Mouse (Mus musculus) forebrain, embryonic 15.5 days (tissue): ENCODE measurements around the gene Ccdc12. TPM values are rescaled to one million over a fixed set of nuclear protein-coding genes. Genes with fewer than 3 reads are reported as not detected.
A peak's percentile ranks its signal among the peaks of the same experiment; 100 is the strongest.

Source experiments
- ATAC-seq: fragments of 200-750 bp; cut with Nextera tagmentation; replicated peaks from 2 replicates; pipeline ENCODE4 v1.8.0; 2017; ENCODE audit warnings: mild to moderate bottlenecking, moderate TSS enrichment, moderate library complexity
- H3K27ac ChIP-seq: fragments of 300-500 bp; sonication (generic); replicated peaks from 2 replicates; pipeline ENCODE4 v1.5.1; 2015; ENCODE audit warnings: mild to moderate bottlenecking, inconsistent platforms
- H3K27me3 ChIP-seq: fragments of 300-500 bp; sonication (generic); 2 replicates; pipeline ENCODE4 v1.6.1; 2015; ENCODE audit warnings: inconsistent platforms
- H3K36me3 ChIP-seq: fragments of 300-500 bp; sonication (generic); 2 replicates; pipeline ENCODE4 v1.6.1; 2015; ENCODE audit warnings: mild to moderate bottlenecking, inconsistent platforms
- H3K4me1 ChIP-seq: fragments of 300-500 bp; sonication (generic); 2 replicates; pipeline ENCODE4 v1.6.1; 2015; ENCODE audit warnings: inconsistent platforms
- H3K4me2 ChIP-seq: fragments of 300-500 bp; sonication (generic); replicated peaks from 2 replicates; pipeline ENCODE4 v1.6.1; 2015; ENCODE audit warnings: mild to moderate bottlenecking, inconsistent platforms
- H3K4me3 ChIP-seq: fragments of 300-500 bp; sonication (generic); 2 replicates; pipeline ENCODE4 v1.5.1; 2015; ENCODE audit warnings: mild to moderate bottlenecking, inconsistent platforms
- H3K9ac ChIP-seq: fragments of 300-500 bp; sonication (generic); replicated peaks from 2 replicates; pipeline ENCODE4 v1.6.1; 2015; ENCODE audit warnings: mild to moderate bottlenecking, inconsistent platforms
- H3K9me3 ChIP-seq: fragments of 300-500 bp; sonication (generic); 2 replicates; pipeline ENCODE4 v1.6.1; 2016; ENCODE audit warnings: inconsistent platforms
- WGBS: fragments of 180-500 bp; shearing (Covaris S2); methylation state at CpG from one replicate; pipeline ENCODE4 v1.1.7; 2015; ENCODE audit warnings: mixed read lengths; 5-methylcytosine and 5-hydroxymethylcytosine counted together
- polyA plus RNA-seq: library from polyadenylated mRNA; unstranded; fragments of >200 nt; fragmentation: Nextera tagmentation; extraction: Ambion mirVana; gene quantifications from 2 replicates; pipeline ENCODE4 v1.2.1, GENCODE M21; 2015

The Ccdc12 gene
- polyA plus RNA-seq, 1 experiment from 2014 or later = 120 TPM

DNA sequence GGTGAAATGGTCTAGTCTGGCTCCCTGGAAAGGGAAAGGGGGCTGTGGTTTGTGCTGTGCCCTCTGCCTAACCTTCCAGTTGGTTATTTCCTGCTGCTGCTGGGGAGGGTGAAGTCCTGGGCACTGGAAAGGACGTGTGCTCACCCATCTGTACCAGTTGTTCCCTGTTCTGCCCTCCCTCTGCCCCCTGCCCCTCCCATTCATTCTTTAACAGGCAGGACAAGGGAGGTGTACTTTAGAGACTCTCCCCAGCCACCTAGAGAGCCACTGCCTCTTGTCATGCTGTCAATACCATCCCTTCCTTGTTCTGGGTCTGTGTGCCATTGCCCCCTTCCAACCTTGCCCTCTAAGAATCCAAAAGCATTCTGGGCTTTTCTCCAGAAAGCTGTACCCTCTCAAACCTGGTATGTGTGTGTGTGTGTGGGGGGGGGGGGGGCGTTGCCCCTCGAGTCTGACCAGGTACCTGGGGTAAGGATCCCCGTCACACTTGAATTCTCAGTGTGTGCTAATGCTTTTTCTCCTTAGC is 27.3 kb downstream of the Ccdc12 start:
- Histone ChIP-seq H3K36me3 (peaks cover 2% of the 10 kb centered on the region; the same call in 1 of the 2 replicates), H3K27me3 (no peaks in the 10 kb centered on the region), H3K4me3 (no peak overlapping the region), H3K4me2 (no peak overlapping the region), H3K9ac (no peak overlapping the region), H3K4me1 (peaks cover 55% of the 10 kb centered on the region), H3K9me3 (no peaks in the 10 kb centered on the region), H3K27ac (peak overlapping the region; percentile 80)
- ATAC-seq = no peak
- WGBS = 52% methylated on average over 4 of the region's 4 CpGs

DNA sequence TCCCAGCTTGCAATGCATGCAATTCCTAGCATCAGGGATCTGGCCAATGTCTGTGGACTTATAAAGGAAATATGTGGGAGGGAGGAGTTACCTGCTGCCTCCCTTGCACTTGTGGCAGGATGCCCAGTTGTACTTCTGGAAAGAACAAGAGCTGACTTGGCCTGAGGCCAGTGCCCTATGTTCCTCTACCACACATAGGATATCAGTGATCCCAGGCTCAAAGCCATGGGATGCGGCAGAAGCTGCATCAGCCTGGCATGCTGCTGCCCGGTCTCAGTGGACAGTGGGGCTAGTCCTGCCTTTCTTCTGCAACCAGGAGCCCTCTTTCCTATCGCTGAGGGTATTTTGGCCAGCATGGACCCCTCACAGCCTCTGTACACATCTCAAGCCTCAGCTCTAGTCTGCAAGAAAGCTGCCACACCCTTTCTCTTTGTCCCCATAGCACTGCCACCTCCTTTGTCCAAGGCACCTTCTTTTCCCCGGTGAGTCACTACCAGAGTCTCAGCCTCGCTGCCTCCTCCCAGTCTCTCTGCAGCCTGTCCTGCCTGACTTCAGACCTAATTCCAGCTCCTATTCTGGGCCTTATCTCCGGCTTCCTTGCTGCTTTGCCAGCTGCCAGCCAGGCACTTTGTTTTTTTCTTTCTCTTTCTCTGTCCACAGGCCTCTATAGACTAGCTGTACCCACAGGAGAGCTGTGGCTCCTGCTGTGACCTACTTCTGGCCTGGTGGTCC is 28.0 kb downstream of the Ccdc12 start:
- WGBS = 29% methylated on average over 6 of the region's 6 CpGs
- H3K36me3 ChIP-seq = peaks cover 2% of the 10 kb centered on the region; the same call in 1 of the 2 replicates
- H3K4me2 ChIP-seq = no peak overlapping the region
- ATAC-seq = no peak
- peaks cover 55% of the 10 kb centered on the region for H3K4me1 ChIP-seq
- H3K9ac ChIP-seq = no peak overlapping the region
- H3K27ac ChIP-seq = peak overlapping the region; percentile 80
- H3K27me3 ChIP-seq = no peaks in the 10 kb centered on the region
- H3K4me3 ChIP-seq = no peak overlapping the region
- H3K9me3 ChIP-seq = no peaks in the 10 kb centered on the region

DNA sequence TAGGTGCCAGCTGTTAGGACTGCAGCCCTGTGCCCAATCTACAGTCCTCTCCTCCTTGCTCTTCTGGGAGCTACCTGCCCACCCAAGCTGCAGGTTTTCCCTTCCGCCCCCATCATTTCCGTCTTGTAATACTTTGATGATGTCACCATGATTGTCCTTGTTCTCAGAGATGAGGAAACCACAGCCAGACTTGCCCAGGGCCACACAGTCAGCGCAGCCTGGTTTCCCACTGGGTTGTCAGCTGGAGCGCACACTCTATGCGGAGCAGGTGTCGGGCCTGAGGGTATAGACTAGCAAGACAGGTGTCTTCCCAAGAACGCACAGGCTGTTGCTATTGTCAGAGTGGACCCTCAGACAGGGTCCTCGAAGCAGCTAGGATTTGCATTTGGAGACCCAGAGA is 28.9 kb downstream of the Ccdc12 start:
- Histone ChIP-seq H3K36me3 (no peaks in the 10 kb centered on the region), H3K9ac (no peak overlapping the region), H3K4me3 (no peak overlapping the region), H3K4me2 (no peak overlapping the region), H3K27me3 (no peaks in the 10 kb centered on the region), H3K9me3 (no peaks in the 10 kb centered on the region), H3K4me1 (peaks cover 55% of the 10 kb centered on the region), H3K27ac (0 out of 2 replicates have a peak overlapping the region, but pooled peaks have one; percentile 80)
- no peak for ATAC-seq
- WGBS = 78% methylated on average over 8 of the region's 8 CpGs

DNA sequence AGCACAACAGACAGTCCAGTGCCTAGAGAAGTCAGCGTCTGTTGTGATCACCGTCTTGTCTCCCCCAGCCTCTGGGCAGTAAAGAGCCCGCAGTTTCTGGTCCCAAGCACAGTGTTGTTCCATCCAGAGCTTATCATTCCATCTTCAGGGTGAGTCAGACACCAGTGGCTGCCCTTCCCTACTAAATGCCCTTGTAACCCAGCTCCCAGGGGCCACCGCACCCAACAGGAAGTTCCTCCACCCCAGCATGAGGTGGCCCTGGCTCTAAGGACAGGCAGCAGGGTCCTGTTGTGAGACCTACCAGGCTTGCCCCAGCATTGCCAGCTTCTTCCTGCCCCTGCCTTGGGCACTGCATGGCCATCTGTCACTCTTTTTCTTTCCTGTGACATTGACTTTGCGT is 29.3 kb downstream of the Ccdc12 start:
- 84% methylated on average over 5 of the region's 5 CpGs for WGBS
- Histone ChIP-seq H3K27ac (no peak overlapping the region), H3K4me3 (no peak overlapping the region)

DNA sequence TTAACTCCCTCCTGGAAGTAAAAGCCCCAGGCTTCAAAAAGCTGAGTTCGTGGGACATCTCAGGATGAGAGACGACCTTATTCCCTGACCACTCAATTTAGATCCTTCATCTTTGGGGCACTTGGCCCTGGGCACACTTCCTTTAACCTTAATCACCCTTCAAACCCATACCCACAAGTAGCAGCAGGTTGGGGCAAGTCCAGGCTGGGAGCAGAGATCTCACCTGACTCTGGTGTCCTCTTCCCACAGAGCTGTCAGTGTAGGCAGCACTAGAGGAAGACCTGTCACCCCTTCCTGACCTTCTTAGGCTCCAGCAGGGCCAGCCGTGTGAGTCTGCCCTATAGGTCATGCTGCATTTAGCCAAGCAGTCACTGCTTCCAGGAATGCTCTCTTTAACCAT is 30.2 kb downstream of the Ccdc12 start:
- Histone ChIP-seq H3K4me3 (no peak overlapping the region), H3K9me3 (no peaks in the 10 kb centered on the region), H3K9ac (no peak overlapping the region), H3K36me3 (no peaks in the 10 kb centered on the region), H3K4me2 (no peak overlapping the region), H3K27ac (no peak overlapping the region), H3K4me1 (peaks cover 50% of the 10 kb centered on the region), H3K27me3 (no peaks in the 10 kb centered on the region)
- no peak for ATAC-seq
- WGBS = 69% methylated on average over 3 of the region's 3 CpGs

More for the DNA sequence above, 29.3 kb downstream of the Ccdc12 start:
- H3K9me3 ChIP-seq = no peaks in the 10 kb centered on the region
- H3K27me3 ChIP-seq = no peaks in the 10 kb centered on the region
- H3K4me2 ChIP-seq = no peak overlapping the region
- peaks cover 55% of the 10 kb centered on the region for H3K4me1 ChIP-seq
- no peaks in the 10 kb centered on the region for H3K36me3 ChIP-seq
- no peak overlapping the region for H3K9ac ChIP-seq
- ATAC-seq = no peak

DNA sequence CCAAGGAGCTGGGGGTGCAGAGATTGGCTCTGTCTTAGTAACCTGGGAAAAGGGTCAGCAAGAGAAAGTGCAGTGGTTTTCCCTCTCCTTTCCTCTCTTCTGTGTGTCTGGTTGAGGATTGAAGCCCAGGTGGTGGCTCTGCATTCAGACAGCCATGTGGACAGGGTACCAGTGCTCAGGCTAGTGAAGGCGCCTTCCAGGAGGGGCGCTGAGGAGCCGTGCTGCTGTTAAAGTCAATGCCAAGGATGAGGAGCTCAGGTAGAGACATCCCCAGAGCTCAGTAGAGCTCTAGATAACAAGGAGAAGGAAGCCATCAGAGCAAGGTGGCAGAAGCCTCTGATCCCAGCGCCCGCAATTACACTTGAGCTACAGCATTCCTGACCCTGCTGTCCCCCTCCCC is 30.8 kb downstream of the Ccdc12 start:
- no peaks in the 10 kb centered on the region for H3K9me3 ChIP-seq
- ATAC-seq = no peak

DNA sequence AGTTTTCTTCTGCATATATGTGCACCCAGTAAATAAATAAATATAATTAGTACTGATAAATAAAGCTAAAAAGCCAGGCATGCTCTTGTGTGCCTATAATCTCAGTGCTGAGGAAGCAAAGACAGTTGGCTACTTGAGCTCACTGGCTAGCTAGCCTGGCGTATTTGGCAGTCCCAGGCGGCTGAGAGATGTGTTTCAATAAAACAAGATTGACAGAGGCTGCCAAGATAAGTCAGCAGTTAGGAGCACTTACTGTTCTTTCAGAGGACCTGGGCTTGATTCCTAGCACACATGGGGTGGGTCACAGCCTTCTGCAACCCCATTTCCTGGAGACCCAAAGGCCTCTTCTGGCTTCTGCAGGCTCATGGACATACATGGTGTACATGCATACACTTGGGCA is 31.5 kb downstream of the Ccdc12 start:
- no peak for ATAC-seq
- H3K27ac ChIP-seq = no peak overlapping the region
- 74% methylated on average over 2 of the region's 2 CpGs for WGBS
- peaks cover 38% of the 10 kb centered on the region for H3K4me1 ChIP-seq
- no peak overlapping the region for H3K4me2 ChIP-seq
- H3K36me3 ChIP-seq = no peaks in the 10 kb centered on the region
- no peak overlapping the region for H3K4me3 ChIP-seq
- no peaks in the 10 kb centered on the region for H3K9me3 ChIP-seq
- H3K9ac ChIP-seq = no peak overlapping the region
- no peaks in the 10 kb centered on the region for H3K27me3 ChIP-seq

More for the DNA sequence above, 30.8 kb downstream of the Ccdc12 start:
- Histone ChIP-seq H3K27ac (no peak overlapping the region), H3K4me3 (no peak overlapping the region), H3K36me3 (no peaks in the 10 kb centered on the region), H3K27me3 (no peaks in the 10 kb centered on the region), H3K4me2 (no peak overlapping the region), H3K4me1 (peaks cover 44% of the 10 kb centered on the region), H3K9ac (no peak overlapping the region)
- 74% methylated on average over 5 of the region's 5 CpGs for WGBS

DNA sequence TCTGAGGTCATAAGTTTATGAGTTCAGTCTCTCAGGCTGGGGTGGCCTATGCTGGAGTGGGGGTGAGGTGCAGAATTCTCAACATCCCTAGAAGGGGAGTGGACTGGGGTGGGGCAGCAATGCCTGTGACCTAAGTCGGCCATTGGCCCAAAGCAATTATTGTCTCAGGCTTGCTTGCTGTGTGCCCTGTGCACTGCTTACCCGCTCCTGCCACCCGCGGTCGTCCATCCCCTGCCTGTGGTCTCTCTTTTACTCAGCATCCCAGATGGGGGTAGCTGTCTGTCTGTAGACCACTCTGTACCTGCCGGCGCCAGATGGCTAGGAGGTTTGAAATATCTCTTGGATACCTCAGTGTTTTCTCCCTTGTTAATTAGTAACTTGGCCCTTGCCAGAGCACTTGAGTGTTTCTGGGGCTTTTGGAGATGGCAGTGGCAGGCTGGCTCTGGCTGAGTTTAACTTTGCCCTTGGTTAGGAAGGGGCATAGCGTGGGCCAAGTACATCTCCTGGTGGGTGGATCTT is 33.0 kb downstream of the Ccdc12 start:
- H3K4me1 ChIP-seq = peaks cover 24% of the 10 kb centered on the region
- no peak for ATAC-seq
- no peak overlapping the region for H3K4me3 ChIP-seq
- H3K27me3 ChIP-seq = no peaks in the 10 kb centered on the region
- no peak overlapping the region for H3K27ac ChIP-seq
- 0 out of 2 replicates have a peak, but pooled peaks cover 3% of the 10 kb centered on the region for H3K36me3 ChIP-seq
- no peak overlapping the region for H3K9ac ChIP-seq
- H3K9me3 ChIP-seq = no peaks in the 10 kb centered on the region
- H3K4me2 ChIP-seq = no peak overlapping the region
- 85% methylated on average over 8 of the region's 8 CpGs for WGBS

DNA sequence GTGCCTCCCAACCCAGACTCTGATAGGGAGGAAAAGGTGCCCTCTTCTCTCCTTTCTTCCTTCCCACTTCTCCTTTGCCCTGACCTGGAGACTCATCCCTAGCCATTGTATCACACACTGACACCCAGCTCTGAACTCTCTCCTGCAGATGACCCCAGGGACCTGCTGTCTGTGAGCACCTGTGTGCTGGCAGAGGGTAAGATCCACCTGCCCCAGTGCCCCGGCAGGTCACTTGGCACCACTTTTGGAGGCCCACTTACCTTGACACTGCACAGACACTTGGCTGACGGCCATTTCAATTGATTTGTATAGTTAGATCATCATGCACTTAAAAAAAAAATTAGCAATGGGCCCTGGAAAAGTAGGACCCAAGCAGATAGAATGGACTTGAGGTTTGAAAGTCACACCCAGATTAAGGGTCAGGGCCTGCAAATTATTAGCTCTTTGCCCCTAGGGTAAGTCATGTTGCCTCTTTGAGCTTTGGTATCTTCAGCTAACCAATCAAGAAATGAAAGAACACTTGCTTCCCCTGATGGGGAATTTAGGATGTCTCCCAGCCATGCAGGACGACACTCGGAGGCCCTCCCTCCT is 39.0 kb downstream of the Ccdc12 start:
- Histone ChIP-seq H3K4me3 (no peak overlapping the region), H3K9ac (no peak overlapping the region), H3K36me3 (0 out of 2 replicates have a peak, but pooled peaks cover 10% of the 10 kb centered on the region), H3K4me1 (no peaks in the 10 kb centered on the region), H3K9me3 (no peaks in the 10 kb centered on the region), H3K4me2 (no peak overlapping the region), H3K27ac (no peak overlapping the region), H3K27me3 (no peaks in the 10 kb centered on the region)
- no peak for ATAC-seq
- 89% methylated on average over 4 of the region's 4 CpGs for WGBS

DNA sequence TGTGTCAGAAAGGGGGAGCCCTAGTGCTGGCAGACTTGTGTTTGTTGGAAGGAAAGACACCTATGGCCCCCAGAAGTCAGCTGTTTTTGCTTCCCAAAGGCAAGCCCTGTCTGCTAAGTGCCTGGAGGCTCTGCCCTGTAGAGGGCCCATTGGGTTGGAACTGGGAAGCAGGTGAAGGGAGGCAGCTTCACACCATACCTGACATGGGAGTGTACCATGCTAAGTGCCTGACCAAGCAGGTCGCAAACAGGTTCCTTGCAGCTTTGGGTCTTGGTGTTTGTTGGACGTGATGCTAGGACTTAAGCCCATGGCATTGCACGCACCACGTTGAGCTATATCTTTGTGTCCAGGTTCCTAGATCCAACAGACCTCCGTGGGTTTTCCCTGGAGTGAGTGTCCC is 40.1 kb downstream of the Ccdc12 start:
- H3K4me3 ChIP-seq = no peak overlapping the region
- no peaks in the 10 kb centered on the region for H3K9me3 ChIP-seq
- H3K27me3 ChIP-seq = no peaks in the 10 kb centered on the region
- H3K9ac ChIP-seq = no peak overlapping the region
- no peak overlapping the region for H3K27ac ChIP-seq
- H3K36me3 ChIP-seq = 0 out of 2 replicates have a peak, but pooled peaks cover 10% of the 10 kb centered on the region
- H3K4me2 ChIP-seq = no peak overlapping the region
- WGBS = 92% methylated on average over 5 of the region's 5 CpGs
- no peak for ATAC-seq
- no peaks in the 10 kb centered on the region for H3K4me1 ChIP-seq

DNA sequence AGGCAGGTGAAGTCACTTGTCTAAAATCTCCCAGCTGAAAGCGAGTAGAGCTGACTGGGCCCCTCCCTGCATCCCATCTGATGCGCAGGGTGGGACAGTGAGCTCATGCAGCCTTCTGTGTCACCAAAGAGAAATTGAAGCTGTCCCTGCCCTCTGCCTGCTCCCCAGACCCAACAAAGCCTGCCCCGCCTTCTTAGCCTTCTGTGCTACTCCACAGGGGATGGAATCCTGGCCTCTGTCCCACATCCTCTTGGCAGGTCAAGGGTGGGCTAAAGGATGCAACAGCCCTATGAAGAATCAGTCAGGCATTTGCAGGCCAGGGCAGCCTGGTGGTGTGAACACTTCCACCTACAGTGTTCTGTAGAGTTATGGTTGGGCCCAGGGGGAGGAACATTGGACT is 41.2 kb downstream of the Ccdc12 start:
- H3K4me1 ChIP-seq = no peaks in the 10 kb centered on the region
- no peak overlapping the region for H3K4me3 ChIP-seq
- no peak overlapping the region for H3K4me2 ChIP-seq
- H3K27me3 ChIP-seq = no peaks in the 10 kb centered on the region
- no peak overlapping the region for H3K27ac ChIP-seq
- H3K36me3 ChIP-seq = 0 out of 2 replicates have a peak, but pooled peaks cover 10% of the 10 kb centered on the region
- no peak overlapping the region for H3K9ac ChIP-seq
- 80% methylated on average over 3 of the region's 3 CpGs for WGBS
- no peak for ATAC-seq
- H3K9me3 ChIP-seq = no peaks in the 10 kb centered on the region

DNA sequence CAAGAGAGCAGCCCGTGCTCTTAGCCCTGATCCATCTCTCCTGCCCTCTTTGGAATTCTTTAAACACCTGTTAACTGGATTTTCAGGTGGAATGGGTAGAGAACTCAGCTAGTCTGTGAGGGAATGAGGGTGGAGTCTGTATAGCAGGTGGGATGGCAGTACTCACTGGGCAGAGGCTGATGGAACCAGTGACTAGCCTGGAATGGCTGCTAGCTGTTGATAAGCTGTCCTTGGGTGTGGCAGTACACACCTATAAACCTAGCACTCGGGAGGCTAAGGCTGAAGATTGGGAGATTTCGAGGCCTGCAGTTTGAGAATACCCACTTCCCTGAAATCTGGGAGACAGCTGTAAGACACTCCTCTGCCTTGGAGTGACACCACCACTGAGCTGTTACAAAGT is 43.3 kb downstream of the Ccdc12 start:
- no peak for ATAC-seq
- no peaks in the 10 kb centered on the region for H3K4me1 ChIP-seq
- H3K27ac ChIP-seq = no peak overlapping the region
- no peaks in the 10 kb centered on the region for H3K27me3 ChIP-seq
- no peak overlapping the region for H3K4me3 ChIP-seq
- 0 out of 2 replicates have a peak, but pooled peaks cover 7% of the 10 kb centered on the region for H3K36me3 ChIP-seq
- WGBS = 90% methylated on average over 3 of the region's 3 CpGs
- no peak overlapping the region for H3K4me2 ChIP-seq
- no peaks in the 10 kb centered on the region for H3K9me3 ChIP-seq
- H3K9ac ChIP-seq = no peak overlapping the region
